Mouse (Mus musculus) thymus, postnatal 14 days (tissue): ENCODE data around the gene Clcn5.

ENCODE experiments used
- DNase-seq: peaks from one replicate; pipeline ENCODE4 v3.0.0; 2021

Gene Clcn5

DNA sequence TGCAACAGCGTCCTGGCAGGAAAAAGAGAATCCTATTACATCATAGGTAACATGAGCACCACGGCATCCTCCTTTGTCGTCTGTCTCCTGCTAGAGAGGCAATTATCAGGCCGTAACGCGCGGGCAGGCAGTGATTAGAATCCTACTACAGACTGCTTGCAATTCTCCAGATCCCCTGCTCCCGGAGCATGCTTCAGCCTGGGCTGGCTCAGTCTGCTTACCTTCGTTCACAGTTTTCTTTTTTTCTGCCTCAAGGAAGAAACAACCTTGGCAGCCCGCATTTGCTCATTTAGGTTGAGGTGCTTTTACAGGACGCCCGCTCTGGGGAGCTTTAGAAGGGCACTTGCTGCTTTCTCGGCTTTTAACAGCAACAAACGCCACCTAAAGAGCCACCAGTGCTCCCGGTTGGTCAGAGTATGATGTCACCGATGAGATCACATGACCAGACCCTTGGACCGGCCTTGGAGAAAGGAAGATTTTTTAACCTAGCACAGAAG, 130.8 kb downstream of the Clcn5 start:
- no peak for DNase-seq

DNA sequence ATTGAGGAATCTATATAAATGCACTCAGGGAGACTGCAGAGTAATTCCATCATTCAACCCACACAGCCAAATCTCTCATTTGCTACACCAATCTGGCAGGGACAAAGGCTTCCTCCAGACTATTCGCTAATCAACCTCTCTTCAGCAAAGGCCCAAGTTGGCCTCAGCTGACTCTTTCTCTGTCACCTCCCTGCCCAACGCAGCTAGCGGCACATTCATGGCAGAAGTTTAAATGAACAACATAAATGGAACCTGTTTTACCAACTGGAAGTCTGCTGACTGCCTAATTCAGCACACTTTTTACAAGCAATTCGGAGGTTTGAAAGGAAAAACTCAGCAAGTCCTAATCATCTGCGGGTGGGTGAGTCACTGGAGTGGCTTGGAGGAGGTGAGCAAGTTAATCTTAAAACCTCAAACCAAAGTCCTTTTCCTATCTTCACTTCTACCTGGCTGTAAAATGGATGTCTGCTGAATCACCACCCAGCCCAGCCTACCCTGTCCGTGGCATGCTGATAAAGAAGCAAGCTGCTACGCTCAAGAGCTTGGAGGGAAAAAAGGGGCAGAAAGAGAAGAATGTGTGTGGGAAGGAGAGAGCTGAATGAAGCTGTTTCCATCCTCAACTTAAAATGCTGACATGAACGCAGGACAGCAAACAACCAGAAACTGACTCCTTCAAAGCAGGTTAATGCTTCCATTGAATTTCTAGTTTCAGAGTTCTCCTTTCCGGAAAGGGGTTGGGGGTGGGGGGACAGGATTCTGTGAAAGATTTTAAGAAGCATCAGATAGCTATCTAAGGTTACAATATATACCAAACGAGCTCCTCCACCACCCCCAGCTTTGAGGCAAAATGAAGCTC, 131.5 kb downstream of the Clcn5 start:
- DNase-seq, result no peak

DNA sequence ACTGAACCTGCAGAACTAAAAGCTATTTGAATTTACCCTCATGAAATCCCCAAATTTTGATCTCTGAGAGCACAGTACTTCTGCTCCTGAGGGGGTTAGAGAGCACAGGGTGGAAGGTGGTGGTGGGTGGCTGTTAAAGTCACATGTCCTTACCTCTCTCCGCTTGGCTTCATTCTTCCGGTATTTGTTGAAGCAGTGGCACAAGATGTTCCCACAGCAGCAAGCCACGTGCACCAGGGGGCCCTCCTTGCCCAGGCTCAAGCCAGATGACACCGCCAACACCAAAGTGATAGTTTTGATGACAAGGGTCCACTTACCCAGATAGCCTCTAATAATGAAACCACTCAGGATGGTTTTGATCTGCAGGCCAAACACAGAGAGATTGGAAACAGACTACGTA, 149.0 kb downstream of the Clcn5 start:
- DNase-seq, result no peak

DNA sequence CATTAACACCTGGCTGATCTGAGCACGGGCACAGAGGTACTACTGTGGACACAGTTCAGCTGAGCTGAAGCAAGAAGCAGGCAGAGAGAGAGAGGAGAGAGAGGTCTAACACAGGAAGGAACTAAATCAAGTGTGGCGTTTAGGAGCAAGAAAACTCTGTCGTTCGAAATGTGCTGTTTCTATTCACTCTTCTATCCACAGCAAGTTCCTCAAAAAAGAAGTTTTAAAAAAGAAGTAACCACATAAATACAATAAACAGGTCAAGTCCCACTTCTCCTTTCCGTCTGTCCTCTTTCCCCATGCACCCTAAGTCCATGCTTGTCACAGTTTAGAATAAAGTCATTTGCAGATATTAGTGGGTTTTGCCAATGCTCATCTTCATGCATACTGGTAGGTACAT, 150.4 kb downstream of the Clcn5 start:
- no peak for DNase-seq

DNA sequence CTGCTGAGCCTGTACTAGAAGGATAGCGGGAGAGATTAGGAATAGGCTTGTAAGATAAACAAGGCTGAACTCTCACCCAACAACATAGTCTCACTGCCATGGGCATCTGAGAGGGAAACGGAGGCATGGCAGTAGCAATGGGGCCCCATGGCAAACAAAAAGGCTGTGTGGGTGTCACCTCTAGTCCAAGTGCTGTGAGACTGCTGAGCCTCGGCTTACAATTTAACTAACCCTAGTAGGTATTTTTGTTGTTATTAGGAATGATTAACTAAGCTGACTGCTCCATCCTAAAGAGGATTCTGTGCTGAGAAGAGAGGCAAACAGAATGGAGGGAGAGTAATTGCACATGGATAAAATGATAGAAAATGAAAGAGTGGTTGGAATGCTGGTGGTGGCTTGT, 161.2 kb downstream of the Clcn5 start:
- no peak for DNase-seq

DNA sequence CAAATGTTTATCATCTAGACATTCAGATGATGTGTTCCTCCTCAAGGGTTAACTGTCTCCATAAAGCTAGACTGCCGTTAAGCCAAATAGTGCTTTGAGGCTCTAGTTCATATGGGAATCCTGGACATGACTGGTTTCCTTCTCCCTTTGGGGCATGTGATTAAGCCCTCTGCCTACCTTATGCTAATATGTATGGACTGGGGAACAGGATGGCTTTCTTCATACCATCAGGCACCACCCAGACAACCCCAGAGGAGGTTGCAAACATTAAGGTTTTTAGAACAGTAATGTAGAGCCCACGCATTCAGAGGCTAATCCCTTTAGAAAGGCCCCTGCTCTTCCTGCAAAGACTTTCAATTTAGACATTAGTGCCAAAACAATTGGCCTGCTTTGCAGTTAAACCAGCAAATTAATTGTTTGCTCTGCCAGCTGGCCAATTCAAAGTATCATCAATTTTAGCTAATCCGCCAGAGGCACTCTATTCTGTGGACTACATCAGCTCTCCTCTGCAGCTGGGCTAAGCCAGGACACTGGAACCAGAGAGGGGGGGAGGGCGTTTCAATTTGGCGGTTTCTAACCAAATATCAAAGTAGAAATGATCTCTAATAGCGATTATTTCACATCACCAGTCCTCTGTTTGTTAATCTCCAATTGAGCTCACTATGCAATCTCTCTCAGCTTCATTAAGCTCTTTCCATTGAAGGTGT, 163.0 kb downstream of the Clcn5 start:
- no peak for DNase-seq

DNA sequence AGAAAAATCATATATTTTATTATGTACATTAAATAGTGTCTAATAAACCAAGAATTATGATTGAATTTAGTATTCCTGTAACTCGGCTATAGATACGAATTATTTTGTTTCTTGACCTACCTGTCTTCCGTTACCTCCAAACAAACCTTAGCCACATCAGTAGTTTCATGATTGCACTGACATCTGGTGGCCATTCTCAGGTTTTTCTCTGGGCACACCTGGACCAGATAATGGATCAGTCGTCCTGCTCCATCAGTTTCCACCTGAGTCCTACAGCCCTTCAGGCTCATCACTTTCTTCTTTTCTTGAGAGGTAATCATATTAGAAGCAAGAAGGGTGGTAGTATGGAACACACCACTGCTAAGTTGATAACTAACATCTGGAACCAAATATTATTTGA, 169.0 kb downstream of the Clcn5 start:
- no peak for DNase-seq

DNA sequence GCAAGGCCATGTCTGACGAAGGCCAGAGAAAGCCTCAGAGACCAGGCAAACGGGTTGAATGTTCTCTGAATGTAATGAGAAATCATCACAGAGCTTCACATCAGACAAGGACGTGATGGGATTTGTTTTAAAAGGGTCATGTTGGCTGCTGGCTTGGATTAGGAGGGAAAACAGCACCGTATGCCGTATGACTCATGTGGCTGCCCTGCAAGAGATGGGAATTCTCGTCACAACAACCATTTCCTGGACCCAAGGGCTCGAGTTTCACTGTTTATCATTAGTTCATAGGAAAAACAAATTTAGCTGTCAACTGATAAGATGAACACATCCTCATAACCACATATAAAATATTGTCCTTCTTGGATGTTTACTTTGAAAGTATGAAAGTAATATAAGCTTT, 173.0 kb downstream of the Clcn5 start:
- DNase-seq, result no peak

DNA sequence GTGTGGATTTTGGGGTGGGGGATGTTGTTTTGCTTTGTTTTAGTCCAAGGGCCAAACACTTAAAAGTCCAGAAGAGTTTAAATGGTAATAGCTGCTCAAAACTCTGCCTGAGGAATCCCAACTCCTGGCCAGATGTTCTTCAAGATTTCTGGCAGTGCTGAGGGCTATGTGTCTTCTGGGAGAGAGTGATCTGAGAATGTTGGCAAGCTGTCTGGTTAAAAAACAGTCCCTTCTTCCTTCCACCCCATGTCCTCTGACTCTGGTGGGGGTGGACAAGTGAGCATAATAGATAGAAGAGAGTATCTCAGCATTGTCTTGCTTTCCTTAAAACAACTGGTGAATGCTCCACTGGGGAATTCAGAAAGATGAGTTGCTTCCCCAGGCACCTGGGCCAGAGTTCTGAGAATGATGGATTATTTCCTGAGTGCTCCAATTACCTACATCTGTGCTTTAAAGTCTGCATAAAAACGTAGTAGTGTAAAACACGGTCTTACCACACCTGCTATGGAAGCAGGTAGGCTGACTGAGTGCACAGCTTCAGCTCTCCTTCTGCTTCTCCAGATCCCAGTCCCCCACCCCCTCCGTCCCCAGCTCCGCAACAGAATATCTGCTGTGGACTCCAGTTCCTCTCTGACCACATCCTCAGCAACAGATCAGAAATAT, 197.4 kb downstream of the Clcn5 start:
- DNase-seq, result no peak

DNA sequence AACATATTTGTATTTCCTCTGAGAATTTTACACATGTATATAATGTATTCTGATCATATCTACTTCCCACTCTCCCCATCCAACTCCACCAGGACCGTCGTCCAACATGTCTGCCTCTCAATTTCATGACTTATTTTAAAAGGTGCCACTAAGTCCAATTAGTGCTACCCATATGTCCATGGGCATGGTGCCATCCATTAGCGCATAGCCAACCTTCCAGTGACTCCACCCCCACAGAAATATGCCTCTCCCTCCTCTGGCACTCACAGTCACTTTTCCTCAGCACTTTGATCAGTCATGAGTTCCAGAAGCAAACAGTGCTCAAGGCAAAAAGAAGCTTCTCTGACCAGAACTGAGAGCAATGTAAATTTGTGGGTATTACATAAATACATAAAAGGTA, 204.3 kb downstream of the Clcn5 start:
- DNase-seq, result no peak
